Mouse (Mus musculus) intestine, embryonic 16.5 days (tissue): ENCODE measurements around the gene Kif23. TPM values are rescaled to one million over a fixed set of nuclear protein-coding genes. Genes with fewer than 3 reads are reported as not detected.

Experiments used
- ATAC-seq: fragments of 200-750 bp; cut with Nextera tagmentation; 2 replicates; pipeline ENCODE4 v1.8.0; 2017; ENCODE audit warnings: moderate TSS enrichment, moderate library complexity
- H3K27ac ChIP-seq: fragments of 300-500 bp; sonication (generic); 2 replicates; pipeline ENCODE4 v1.5.1; 2014; ENCODE audit warnings: mild to moderate bottlenecking, low read length
- H3K27me3 ChIP-seq: fragments of 300-500 bp; sonication (generic); replicated peaks from 2 replicates; pipeline ENCODE4 v1.6.1; 2014; ENCODE audit warnings: low read length, control low read depth, mixed read lengths; ENCODE audit not compliant: control insufficient read depth, insufficient read depth
- H3K36me3 ChIP-seq: fragments of 300-500 bp; sonication (generic); 2 replicates; pipeline ENCODE4 v1.6.1; 2014; ENCODE audit warnings: low read length, control low read depth; ENCODE audit not compliant: control insufficient read depth, insufficient read depth
- H3K4me1 ChIP-seq: fragments of 300-500 bp; sonication (generic); 2 replicates; pipeline ENCODE4 v1.6.1; 2014; ENCODE audit warnings: low read length, control low read depth, mixed read lengths; ENCODE audit not compliant: control insufficient read depth, insufficient read depth
- H3K4me2 ChIP-seq: fragments of 300-500 bp; sonication (generic); 2 replicates; pipeline ENCODE4 v1.6.1; 2014; ENCODE audit warnings: low read depth, low read length, control low read depth
- H3K4me3 ChIP-seq: fragments of 300-500 bp; sonication (generic); 2 replicates; pipeline ENCODE4 v1.5.1; 2014; ENCODE audit warnings: mild to moderate bottlenecking, low read length
- H3K9ac ChIP-seq: fragments of 300-500 bp; sonication (generic); 2 replicates; pipeline ENCODE4 v1.6.1; 2014; ENCODE audit warnings: low read depth, low read length
- H3K9me3 ChIP-seq: fragments of 300-500 bp; sonication (generic); 2 replicates; pipeline ENCODE4 v1.6.1; 2016; ENCODE audit warnings: low read length, control low read depth; ENCODE audit not compliant: control insufficient read depth
- WGBS: fragments of 180-500 bp; shearing (Covaris S2); extraction: QIAGEN DNeasy Blood & Tissue Kit; methylation state at CpG from one replicate; pipeline ENCODE4 v1.1.7; 2014; 5-methylcytosine and 5-hydroxymethylcytosine counted together
- polyA plus RNA-seq: library from polyadenylated mRNA; unstranded; fragments of >200 nt; fragmentation: Nextera tagmentation; extraction: Ambion mirVana; gene quantifications from 2 replicates; pipeline ENCODE4 v1.2.1, GENCODE M21; 2015

Kif23 gene
- polyA plus RNA-seq, 1 experiment from 2014 or later = 82.8 TPM

DNA sequence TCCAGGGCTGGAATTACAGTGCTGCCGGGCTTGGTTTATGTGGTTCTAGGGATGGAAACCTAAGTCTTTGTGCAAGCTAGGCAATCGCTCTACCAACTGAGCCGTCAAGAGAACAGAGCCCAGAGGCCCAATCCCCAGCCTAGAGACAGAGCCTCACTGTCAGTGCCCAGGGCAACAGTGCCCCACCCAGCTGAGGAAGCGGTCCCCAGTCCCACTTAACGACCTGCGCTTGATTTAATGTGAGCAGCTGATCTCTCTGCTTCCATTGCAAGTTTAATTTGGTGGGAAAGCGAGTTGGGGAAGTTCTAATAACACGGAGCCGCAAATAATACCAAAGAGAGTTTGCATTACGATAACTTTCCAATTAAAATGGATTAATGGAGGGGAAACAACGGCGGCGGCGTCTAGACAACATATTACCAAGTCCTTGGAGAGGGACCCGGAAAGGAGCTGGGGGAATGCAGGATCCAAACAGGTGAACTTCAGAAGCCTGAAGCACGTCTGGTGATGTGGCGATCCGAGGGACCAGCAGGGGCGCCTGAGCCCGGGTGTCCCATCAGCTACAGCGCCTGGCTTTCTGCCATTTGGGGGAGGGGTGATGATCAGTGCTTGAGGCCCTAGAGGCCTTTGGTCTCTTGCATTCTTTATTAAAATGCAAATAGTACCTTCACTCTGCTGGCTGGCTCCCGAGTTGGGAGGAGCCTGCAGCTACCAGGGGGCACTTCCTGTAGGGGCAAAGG lies 69.0 kb downstream of the Kif23 start:
- H3K4me2 ChIP-seq = no peak overlapping the region
- ATAC-seq = no peak
- no peak overlapping the region for H3K9ac ChIP-seq
- H3K4me1 ChIP-seq = 0 out of 2 replicates have a peak, but pooled peaks cover 8% of the 10 kb centered on the region
- no peaks in the 10 kb centered on the region for H3K27me3 ChIP-seq
- H3K9me3 ChIP-seq = no peaks in the 10 kb centered on the region
- WGBS = 33% methylated on average over 22 of the region's 22 CpGs
- no peak overlapping the region for H3K4me3 ChIP-seq
- H3K27ac ChIP-seq = no peak overlapping the region
- no peaks in the 10 kb centered on the region for H3K36me3 ChIP-seq

DNA sequence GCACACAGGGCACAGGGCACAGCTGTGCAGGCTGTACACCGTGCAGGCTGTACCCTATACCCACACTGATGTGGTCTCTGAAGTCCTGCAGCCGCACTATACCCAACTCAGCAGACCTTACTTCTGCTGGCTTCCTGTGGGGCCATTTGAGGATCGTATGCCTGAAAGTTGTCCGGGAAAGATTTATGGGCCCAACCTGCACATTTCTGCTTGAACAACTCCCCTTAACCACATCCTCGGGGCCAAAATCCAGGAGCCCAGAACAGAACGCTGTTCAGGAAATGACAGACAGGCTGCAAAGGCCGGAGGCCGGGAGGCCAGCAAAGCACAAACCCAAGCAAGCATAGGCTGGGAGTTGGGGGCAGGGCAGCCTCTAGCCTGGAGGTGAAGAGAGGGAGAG lies 73.2 kb downstream of the Kif23 start:
- WGBS = 36% methylated on average over 8 of the region's 8 CpGs
- no peak overlapping the region for H3K27ac ChIP-seq
- no peak for ATAC-seq

DNA sequence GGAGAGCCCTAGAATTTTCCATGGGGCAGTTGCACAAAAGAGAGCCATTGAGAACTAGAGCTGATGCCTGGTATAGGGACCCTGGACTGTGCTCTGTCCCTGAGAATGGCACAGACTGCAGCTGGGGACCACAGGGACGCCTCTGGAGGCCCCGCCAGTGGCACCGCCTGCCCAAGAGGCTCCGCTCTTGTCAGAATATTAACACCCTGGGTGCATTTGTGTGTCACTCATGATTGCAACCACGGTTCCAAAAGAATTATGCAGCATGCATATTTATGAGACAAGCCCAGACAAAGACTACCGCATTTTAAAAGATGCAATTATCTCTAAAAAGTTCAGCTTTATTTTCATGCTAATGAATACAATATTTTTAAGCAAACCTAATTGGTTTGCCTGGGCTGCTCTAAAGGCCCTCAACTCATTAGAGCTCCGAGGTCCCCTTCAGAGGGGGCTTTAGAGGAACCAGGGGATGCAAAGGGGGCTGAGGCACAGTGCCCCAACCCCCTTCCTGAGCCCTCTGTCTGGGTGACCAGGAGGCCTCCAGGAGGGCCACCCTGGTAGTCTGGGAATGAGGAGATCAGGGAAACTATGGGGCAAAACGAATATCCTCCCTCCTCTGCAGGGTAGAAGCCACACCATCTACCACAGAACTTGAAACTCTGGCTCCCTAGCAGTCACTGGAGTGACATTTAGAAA lies 74.2 kb downstream of the Kif23 start:
- no peak for ATAC-seq
- H3K27ac ChIP-seq = no peak overlapping the region
- 70% methylated on average over 8 of the region's 8 CpGs for WGBS
- no peaks in the 10 kb centered on the region for H3K27me3 ChIP-seq
- no peaks in the 10 kb centered on the region for H3K36me3 ChIP-seq
- no peak overlapping the region for H3K4me2 ChIP-seq
- no peaks in the 10 kb centered on the region; the same call in 1 of the 2 replicates for H3K9me3 ChIP-seq
- H3K4me1 ChIP-seq = 0 out of 2 replicates have a peak, but pooled peaks cover 4% of the 10 kb centered on the region
- no peak overlapping the region for H3K4me3 ChIP-seq
- no peak overlapping the region for H3K9ac ChIP-seq

More for the DNA sequence above, 73.2 kb downstream of the Kif23 start:
- Histone ChIP-seq H3K36me3 (no peaks in the 10 kb centered on the region), H3K27me3 (no peaks in the 10 kb centered on the region), H3K9me3 (no peaks in the 10 kb centered on the region; the same call in 1 of the 2 replicates), H3K4me2 (no peak overlapping the region), H3K4me1 (0 out of 2 replicates have a peak, but pooled peaks cover 8% of the 10 kb centered on the region), H3K4me3 (no peak overlapping the region), H3K9ac (no peak overlapping the region)

DNA sequence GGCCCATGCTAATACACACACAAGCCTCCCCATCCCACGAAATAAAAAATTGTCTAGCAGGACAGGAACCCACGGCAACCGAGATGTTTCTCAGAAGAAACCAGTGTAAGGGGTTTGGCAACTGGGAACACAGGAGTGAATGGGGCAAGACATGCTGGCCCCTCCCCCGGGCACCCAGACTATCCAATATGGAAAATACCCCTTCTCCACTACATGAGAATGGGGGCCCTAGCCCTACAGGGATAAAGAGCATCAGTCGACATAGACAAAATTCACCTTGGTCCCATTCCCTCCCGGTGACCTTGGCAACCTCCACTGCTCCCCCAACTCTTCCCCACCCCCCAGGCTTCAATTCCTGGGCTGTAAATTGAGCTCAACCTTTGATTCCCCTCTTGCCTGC lies 74.7 kb downstream of the Kif23 start:
- no peak overlapping the region for H3K4me3 ChIP-seq
- no peak overlapping the region for H3K9ac ChIP-seq
- no peak overlapping the region for H3K4me2 ChIP-seq
- 0 out of 2 replicates have a peak, but pooled peaks cover 4% of the 10 kb centered on the region for H3K4me1 ChIP-seq
- no peaks in the 10 kb centered on the region; the same call in 1 of the 2 replicates for H3K9me3 ChIP-seq
- H3K27me3 ChIP-seq = no peaks in the 10 kb centered on the region
- no peaks in the 10 kb centered on the region for H3K36me3 ChIP-seq
- ATAC-seq = no peak
- WGBS = 77% methylated on average over 6 of the region's 6 CpGs
- H3K27ac ChIP-seq = no peak overlapping the region

DNA sequence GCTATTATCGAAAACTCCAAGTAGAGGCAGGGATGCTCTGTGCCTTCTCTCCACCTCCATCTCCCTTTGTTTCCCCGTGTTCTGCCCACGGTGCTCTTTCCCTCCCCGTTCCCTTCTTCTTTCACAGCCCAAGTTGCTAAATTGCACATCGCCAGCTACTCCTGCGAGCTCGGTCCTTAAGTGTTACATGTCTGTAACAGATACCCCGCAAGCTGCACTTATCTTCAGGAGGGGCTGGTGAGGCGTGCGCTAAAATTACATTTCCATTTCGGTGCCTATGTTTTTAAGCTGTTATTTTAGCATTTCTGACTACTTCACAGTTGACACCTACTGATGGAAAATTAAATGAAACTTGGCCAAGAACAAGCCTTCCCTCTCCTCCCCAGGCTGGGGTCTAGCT lies 78.9 kb downstream of the Kif23 start:
- no peaks in the 10 kb centered on the region for H3K36me3 ChIP-seq
- H3K9ac ChIP-seq = no peak overlapping the region
- no peak overlapping the region for H3K4me2 ChIP-seq
- no peak for ATAC-seq
- H3K4me1 ChIP-seq = no peaks in the 10 kb centered on the region
- no peaks in the 10 kb centered on the region; the same call in 1 of the 2 replicates for H3K9me3 ChIP-seq
- H3K27ac ChIP-seq = no peak overlapping the region
- WGBS = 81% methylated on average over 11 of the region's 11 CpGs
- no peak overlapping the region for H3K4me3 ChIP-seq
- H3K27me3 ChIP-seq = no peaks in the 10 kb centered on the region

Other genes starting within 250 kb of the Kif23 start
- gene Rplp1, start 32.2 kb downstream of the Kif23 start, polyA plus RNA-seq = 1,285 and 1,371 TPM in 2 replicates
- gene Paqr5, start 80.1 kb upstream of the Kif23 start, polyA plus RNA-seq = 8.7 and 11.3 TPM in 2 replicates
- gene Glce, start 175.9 kb upstream of the Kif23 start, polyA plus RNA-seq = 16.0 and 16.1 TPM in 2 replicates